Mouse (Mus musculus) spleen, embryonic (tissue): Measurements from ENCODE around the gene Ormdl3.

Source experiments
- CTCF ChIA-PET: fragments of 350-600 bp; sonication (Branson Sonifier 250); formaldehyde crosslinking; loops from one replicate; lab custom pipeline; 2022; lab: Charles Lee

Ormdl3 gene

GRCm38 (mm10) chr11:98589306-98589705 is 2.1 kb upstream of the Ormdl3 start:
- CTCF ChIA-PET, result interaction anchor here (0.6 to 0.7 kb wide), 2 partner anchors 13 to 206 kb away, joined by 5 to 11 read pairs; partner anchors contain the start of gene Tcap

GRCm38 (mm10) chr11:98588833-98589281 is 1.7 kb upstream of the Ormdl3 start:
- CTCF ChIA-PET, result interaction anchor here (0.6 to 0.7 kb wide), 2 partner anchors 12 to 205 kb away, joined by 5 to 11 read pairs; partner anchors contain the start of gene Tcap

- CTCF ChIA-PET, result interaction anchor here (0.9 kb wide), 1 partner anchor 239 kb away, joined by 3 read pairs; no protein-coding TSS in a partner anchor
Measured at GRCm38 (mm10) chr11:98587684-98588546, 747 bp upstream of the Ormdl3 start.

- CTCF ChIA-PET, result interaction anchor here (0.7 kb wide), 1 partner anchor 574 kb away, joined by 4 read pairs; no protein-coding TSS in a partner anchor
Measured at GRCm38 (mm10) chr11:98586087-98586891, 879 bp downstream of the Ormdl3 start.

- CTCF ChIA-PET, result interaction anchor here (0.5 to 0.6 kb wide), 2 partner anchors 12 to 15 kb away, joined by 3 read pairs; no protein-coding TSS in a partner anchor
Measured at GRCm38 (mm10) chr11:98584629-98585177, 2.5 kb downstream of the Ormdl3 start.

GRCm38 (mm10) chr11:98584146-98584545 is 3.0 kb downstream of the Ormdl3 start:
- CTCF ChIA-PET, result no interaction called here

GRCm38 (mm10) chr11:98583571-98583970 is 3.6 kb downstream of the Ormdl3 start:
- CTCF ChIA-PET, result interaction anchor here (0.6 kb wide), 1 partner anchor 17 kb away, joined by 6 read pairs; no protein-coding TSS in a partner anchor

GRCm38 (mm10) chr11:98583265-98583552 is 4.0 kb downstream of the Ormdl3 start:
- CTCF ChIA-PET, result interaction anchor here (0.6 kb wide), 1 partner anchor 18 kb away, joined by 6 read pairs; no protein-coding TSS in a partner anchor

- CTCF ChIA-PET, result interaction anchor here (0.5 kb wide), 1 partner anchor 10 kb away, joined by 3 read pairs; no protein-coding TSS in a partner anchor
Measured at GRCm38 (mm10) chr11:98582551-98583264, 4.5 kb downstream of the Ormdl3 start.

GRCm38 (mm10) chr11:98582030-98582388 is 5.2 kb downstream of the Ormdl3 start:
- CTCF ChIA-PET, result interaction anchor here (0.5 kb wide), 1 partner anchor 11 kb away, joined by 3 read pairs; no protein-coding TSS in a partner anchor

- CTCF ChIA-PET, result no interaction called here
Measured at GRCm38 (mm10) chr11:98581286-98582029, 5.7 kb downstream of the Ormdl3 start.

- CTCF ChIA-PET, result no interaction called here
Measured at GRCm38 (mm10) chr11:98580301-98581121, 6.7 kb downstream of the Ormdl3 start.

- CTCF ChIA-PET, result no interaction called here
Measured at GRCm38 (mm10) chr11:98577776-98578175, 9.4 kb downstream of the Ormdl3 start.

- CTCF ChIA-PET, result interaction anchor here (0.6 to 0.8 kb wide), 2 partner anchors 166 to 356 kb away, joined by 3 read pairs; no protein-coding TSS in a partner anchor
Measured at GRCm38 (mm10) chr11:98569461-98569860, 17.7 kb downstream of the Ormdl3 start.

- CTCF ChIA-PET, result interaction anchor here (0.6 kb wide), 1 partner anchor 221 kb away, joined by 3 read pairs; no protein-coding TSS in a partner anchor
Measured at GRCm38 (mm10) chr11:98568326-98568725, 18.8 kb downstream of the Ormdl3 start.

GRCm38 (mm10) chr11:98563921-98564414 is 23.2 kb downstream of the Ormdl3 start:
- CTCF ChIA-PET, result interaction anchor here (0.6 kb wide), 1 partner anchor 418 kb away, joined by 3 read pairs; no protein-coding TSS in a partner anchor

GRCm38 (mm10) chr11:98563025-98563424 is 24.1 kb downstream of the Ormdl3 start:
- CTCF ChIA-PET, result interaction anchor here (0.6 kb wide), 1 partner anchor 417 kb away, joined by 3 read pairs; no protein-coding TSS in a partner anchor

- CTCF ChIA-PET, result no interaction called here
Measured at GRCm38 (mm10) chr11:98560942-98561341, 26.2 kb downstream of the Ormdl3 start.
